Mouse (Mus musculus): ENCODE data around the gene H2afx.
A peak's percentile ranks its signal among the peaks of the same experiment; 100 is the strongest.
"Not testable (repeated sequence)": the region's sequence is repeated elsewhere in the genome, so short reads cannot be mapped to it uniquely, and the experiment has no call there.

The H2afx gene

GRCm38 (mm10) chr9:44334396-44335330 lies at the start of gene H2afx:
TSS of gene H2afx (plus strand) at chr9:44334694.
- DNase-seq (ENCODE audit: extremely low spot score, low read depth, low spot score) = peak; percentile 99

- DNase-seq (ENCODE audit: extremely low spot score, low read depth, low spot score) = no peak
These were observed 48.1 kb upstream of the H2afx start for GRCm38 (mm10) chr9:44286256-44286850.

GRCm38 (mm10) chr9:44287003-44287400 lies 47.5 kb upstream of the H2afx start:
- DNase-seq (ENCODE audit: extremely low spot score, low read depth, low spot score) = no peak

GRCm38 (mm10) chr9:44287401-44288075 lies 47.0 kb upstream of the H2afx start:
- DNase-seq (ENCODE audit: extremely low spot score, low read depth, low spot score) = no peak

- no peak for DNase-seq (ENCODE audit: extremely low spot score, low read depth, low spot score)
These were observed 46.2 kb upstream of the H2afx start, which contains the start of gene Abcg4 for GRCm38 (mm10) chr9:44288076-44288958. TSS of gene Abcg4 (minus strand) at chr9:44288615.

- no peak for DNase-seq (ENCODE audit: extremely low spot score, low read depth, low spot score)
These were observed 45.6 kb upstream of the H2afx start for GRCm38 (mm10) chr9:44288959-44289291.

- no peak for DNase-seq (ENCODE audit: extremely low spot score, low read depth, low spot score)
These were observed 42.0 kb upstream of the H2afx start for GRCm38 (mm10) chr9:44292490-44292889.

- not testable (repeated sequence) for DNase-seq (ENCODE audit: extremely low spot score, low read depth, low spot score)
These were observed 34.5 kb upstream of the H2afx start for GRCm38 (mm10) chr9:44300001-44300400.

GRCm38 (mm10) chr9:44305466-44306079 lies 28.9 kb upstream of the H2afx start, which contains the start of gene Hinfp:
TSS of gene Hinfp (minus strand) at chr9:44305671.
- peak; percentile 96 for DNase-seq (ENCODE audit: extremely low spot score, low read depth, low spot score)

GRCm38 (mm10) chr9:44306532-44306931 lies 28.0 kb upstream of the H2afx start:
- DNase-seq (ENCODE audit: extremely low spot score, low read depth, low spot score) = no peak

- no peak for DNase-seq (ENCODE audit: extremely low spot score, low read depth, low spot score)
These were observed 27.2 kb upstream of the H2afx start for GRCm38 (mm10) chr9:44307248-44307647.

- no peak for DNase-seq (ENCODE audit: extremely low spot score, low read depth, low spot score)
These were observed 24.7 kb upstream of the H2afx start for GRCm38 (mm10) chr9:44309756-44310155.

GRCm38 (mm10) chr9:44310750-44311135 lies 23.8 kb upstream of the H2afx start:
- no peak for DNase-seq (ENCODE audit: extremely low spot score, low read depth, low spot score)

- DNase-seq (ENCODE audit: extremely low spot score, low read depth, low spot score) = no peak
These were observed 23.1 kb upstream of the H2afx start for GRCm38 (mm10) chr9:44311136-44312134.

- DNase-seq (ENCODE audit: extremely low spot score, low read depth, low spot score) = no peak
These were observed 20.8 kb upstream of the H2afx start for GRCm38 (mm10) chr9:44313476-44314256.

- DNase-seq (ENCODE audit: extremely low spot score, low read depth, low spot score) = no peak
These were observed 20.3 kb upstream of the H2afx start for GRCm38 (mm10) chr9:44314257-44314547.

- no peak for DNase-seq (ENCODE audit: extremely low spot score, low read depth, low spot score)
These were observed 19.6 kb upstream of the H2afx start for GRCm38 (mm10) chr9:44314910-44315309.

- no peak for DNase-seq (ENCODE audit: extremely low spot score, low read depth, low spot score)
These were observed 17.0 kb upstream of the H2afx start for GRCm38 (mm10) chr9:44317452-44317851.

Measured in hindlimb bud, embryonic 11.5 days (tissue).